Mouse (Mus musculus) spleen, adult 2 months (tissue): Measurements from ENCODE around the gene Rinl. TPM values are rescaled to one million over a fixed set of nuclear protein-coding genes. Genes with fewer than 3 reads are reported as not detected.

ENCODE experiments used
- DNase-seq, 2 experiments: peaks; one replicate each; pipeline versions ENCODE4 v3.0.0 to v3.0.0-alpha.2; 2012 to 2021; ENCODE audit warnings: low spot score in 2 of 2, low read depth in 1 of 2
- H3K27ac ChIP-seq: fragments of 200-500 bp; 2 replicates; pipeline ENCODE4 v1.5.1; 2012; ENCODE audit warnings: low read length, inconsistent platforms; ENCODE audit not compliant: insufficient read depth
- H3K27me3 ChIP-seq: fragments of 200-500 bp; 2 replicates; pipeline ENCODE4 v1.6.1; 2012; ENCODE audit warnings: mild to moderate bottlenecking, moderate library complexity, low read length, inconsistent platforms; ENCODE audit not compliant: control insufficient read depth, insufficient read depth
- H3K36me3 ChIP-seq: fragments of 200-500 bp; 2 replicates; pipeline ENCODE4 v1.6.1; 2012; ENCODE audit warnings: mild to moderate bottlenecking, low read length, inconsistent platforms; ENCODE audit not compliant: control insufficient read depth, insufficient read depth
- H3K4me1 ChIP-seq: fragments of 200-500 bp; 2 replicates; pipeline ENCODE4 v1.6.1; 2011; ENCODE audit warnings: inconsistent platforms; ENCODE audit not compliant: control insufficient read depth, insufficient read depth, insufficient read length
- H3K4me3 ChIP-seq: fragments of 200-500 bp; 2 replicates; pipeline ENCODE4 v1.5.1; 2011; ENCODE audit warnings: mild to moderate bottlenecking, inconsistent platforms; ENCODE audit not compliant: insufficient read depth, insufficient read length; ENCODE audit errors: extremely low read depth
- CTCF ChIP-seq: fragments of 200-500 bp; IDR thresholded peaks from 2 replicates; pipeline ENCODE4 v1.5.1; 2011; ENCODE audit warnings: mild to moderate bottlenecking, inconsistent platforms; ENCODE audit not compliant: insufficient read depth, insufficient read length, insufficient replicate concordance; ENCODE audit errors: extremely low read depth
- POLR2A ChIP-seq: fragments of 200-500 bp; IDR thresholded peaks from 2 replicates; pipeline ENCODE4 v1.6.1; 2011; ENCODE audit warnings: low read depth, low read length, inconsistent platforms
- WGBS: fragments of 180-500 bp; shearing (Covaris S2); methylation state at CpG from one replicate; pipeline ENCODE4 v1.1.7; 2018; 5-methylcytosine and 5-hydroxymethylcytosine counted together
- polyA plus RNA-seq: library from polyadenylated mRNA; depleted of rRNA; stranded (reverse); fragments of >200 nt; gene quantifications from 2 replicates; pipeline ENCODE4 v1.2.3, GENCODE M21; 2012

The Rinl gene
- polyA plus RNA-seq, 1 experiment = 35.4 TPM

GRCm38 (mm10) chr7:28769414-28769958 is 19.3 kb upstream of the Rinl start:
- TF ChIP-seq POLR2A = no peak
- no peak for TF ChIP-seq CTCF
- Histone ChIP-seq H3K27ac (no peak overlapping the region), H3K4me3 (no peak overlapping the region), H3K36me3 (peaks cover 3% of the 10 kb centered on the region; the same call in 1 of the 2 replicates), H3K4me1 (peaks cover 7% of the 10 kb centered on the region; the same call in 1 of the 2 replicates), H3K27me3 (no peaks in the 10 kb centered on the region)
- 84% methylated on average over 9 of the region's 9 CpGs for WGBS
- no peak for DNase-seq

- Histone ChIP-seq H3K27ac (no peak overlapping the region), H3K4me3 (no peak overlapping the region), H3K27me3 (no peaks in the 10 kb centered on the region), H3K36me3 (peaks cover 4% of the 10 kb centered on the region), H3K4me1 (peaks cover 3% of the 10 kb centered on the region; the same call in 1 of the 2 replicates)
- WGBS = 77% methylated on average over 3 of the region's 3 CpGs
- TF ChIP-seq CTCF (no peak), POLR2A (no peak)
- DNase-seq = no peak
Observed at GRCm38 (mm10) chr7:28770309-28770708, 18.5 kb upstream of the Rinl start.

GRCm38 (mm10) chr7:28771867-28772266 is 16.9 kb upstream of the Rinl start:
- no peaks in the 10 kb centered on the region for H3K27me3 ChIP-seq

GRCm38 (mm10) chr7:28773163-28773562 is 15.6 kb upstream of the Rinl start:
- no peak overlapping the region for H3K4me3 ChIP-seq
- H3K36me3 ChIP-seq = peaks cover 10% of the 10 kb centered on the region
- TF ChIP-seq POLR2A (no peak), CTCF (no peak)
- WGBS = 86% methylated on average over 3 of the region's 3 CpGs
- no peaks in the 10 kb centered on the region for H3K27me3 ChIP-seq
- no peaks in the 10 kb centered on the region for H3K4me1 ChIP-seq
- no peak overlapping the region for H3K27ac ChIP-seq
- DNase-seq = no peak

More at GRCm38 (mm10) chr7:28771867-28772266, 16.9 kb upstream of the Rinl start:
- Histone ChIP-seq H3K4me3 (no peak overlapping the region), H3K27ac (no peak overlapping the region), H3K36me3 (peaks cover 10% of the 10 kb centered on the region), H3K4me1 (peaks cover 3% of the 10 kb centered on the region; the same call in 1 of the 2 replicates)
- no peak for TF ChIP-seq POLR2A
- TF ChIP-seq CTCF = no peak
- WGBS = 90% methylated on average over 11 of the region's 11 CpGs
- DNase-seq = no peak

- no peak for DNase-seq
- TF ChIP-seq POLR2A = no peak
- no peak for TF ChIP-seq CTCF
Observed at GRCm38 (mm10) chr7:28774164-28774563, 14.6 kb upstream of the Rinl start.

GRCm38 (mm10) chr7:28775129-28775528 is 13.6 kb upstream of the Rinl start:
- no peak overlapping the region for H3K4me3 ChIP-seq
- peaks cover 10% of the 10 kb centered on the region for H3K36me3 ChIP-seq
- TF ChIP-seq POLR2A (no peak), CTCF (no peak)
- no peaks in the 10 kb centered on the region for H3K27me3 ChIP-seq
- peaks cover under 1% of the 10 kb centered on the region; the same call in 1 of the 2 replicates for H3K4me1 ChIP-seq
- WGBS = 91% methylated on average over 7 of the region's 7 CpGs
- no peak overlapping the region for H3K27ac ChIP-seq
- no peak for DNase-seq

More at GRCm38 (mm10) chr7:28774164-28774563, 14.6 kb upstream of the Rinl start:
- H3K27ac ChIP-seq = no peak overlapping the region
- WGBS = 92% methylated on average over 12 of the region's 12 CpGs
- no peaks in the 10 kb centered on the region for H3K4me1 ChIP-seq
- H3K27me3 ChIP-seq = no peaks in the 10 kb centered on the region
- peaks cover 10% of the 10 kb centered on the region for H3K36me3 ChIP-seq
- H3K4me3 ChIP-seq = no peak overlapping the region

GRCm38 (mm10) chr7:28778825-28779224 is 9.9 kb upstream of the Rinl start:
- Histone ChIP-seq H3K27me3 (no peaks in the 10 kb centered on the region), H3K4me3 (no peak overlapping the region), H3K36me3 (peaks cover 8% of the 10 kb centered on the region), H3K27ac (no peak overlapping the region), H3K4me1 (peaks cover 17% of the 10 kb centered on the region; the same call in 1 of the 2 replicates)
- WGBS = 90% methylated on average over 9 of the region's 9 CpGs
- DNase-seq = no peak
- TF ChIP-seq POLR2A (no peak), CTCF (no peak)
